Mouse (Mus musculus): ENCODE measurements around the gene Bmp6.

The Bmp6 gene

DNA sequence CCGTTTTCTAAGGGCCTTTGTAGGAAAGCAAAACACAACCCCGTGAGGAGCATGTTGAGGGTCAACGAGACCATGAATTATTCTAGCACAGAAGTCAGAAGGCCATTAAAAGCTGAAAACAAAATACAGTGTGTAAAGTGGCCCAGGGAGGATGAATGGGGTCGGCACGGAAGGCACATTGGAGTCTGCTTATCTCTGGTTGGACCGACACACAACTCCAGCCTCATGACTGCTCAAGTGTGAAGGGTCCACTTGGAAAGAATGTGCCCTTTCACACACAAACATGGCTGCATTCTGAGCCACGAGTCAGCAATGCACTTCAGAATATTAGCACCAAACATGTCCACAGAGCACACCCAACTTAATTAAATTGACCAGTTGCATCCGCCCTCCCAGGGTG lies 84.8 kb downstream of the Bmp6 start:
- no peak for DNase-seq (ENCODE audit: low read depth, low spot score)

DNA sequence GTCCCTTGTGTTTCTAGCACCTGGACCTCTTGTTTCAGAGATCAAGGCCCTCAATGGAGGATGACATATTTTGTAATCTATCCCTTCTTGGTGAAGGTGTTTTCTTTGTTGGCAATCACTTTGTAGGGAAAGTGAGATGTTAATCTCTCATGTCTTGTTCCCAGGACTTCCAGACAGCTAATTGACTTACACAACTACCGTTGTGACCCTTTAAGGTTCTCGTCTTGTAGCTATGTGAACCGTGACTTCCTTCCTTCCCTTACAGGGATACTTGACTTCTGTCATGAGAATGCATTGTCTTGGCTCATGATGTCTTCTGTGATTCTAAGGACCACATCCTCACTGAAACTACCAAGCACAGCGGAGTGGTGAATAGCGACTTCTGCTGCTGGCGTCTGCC lies 85.2 kb downstream of the Bmp6 start:
- DNase-seq (ENCODE audit: low read depth, low spot score) = no peak

DNA sequence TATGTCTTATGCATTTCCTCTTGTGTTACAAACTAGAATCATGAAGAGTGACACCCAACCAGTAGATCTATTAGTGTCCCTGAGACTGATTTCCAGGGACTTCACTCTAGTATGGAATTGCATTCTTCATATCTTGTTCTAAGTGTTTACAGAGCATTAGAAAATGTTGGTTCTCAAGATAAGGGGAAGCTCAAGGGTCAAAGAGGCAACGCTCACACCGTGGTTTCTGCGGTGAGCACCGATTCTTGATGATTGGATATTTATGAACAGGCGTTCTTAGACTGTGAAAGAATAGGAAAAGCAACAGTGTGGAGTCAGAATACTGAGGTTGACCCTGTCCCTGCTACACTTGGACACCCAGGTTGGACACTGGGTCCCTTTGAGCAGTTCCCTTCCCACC lies 89.9 kb downstream of the Bmp6 start:
- no peak for DNase-seq (ENCODE audit: low read depth, low spot score)

DNA sequence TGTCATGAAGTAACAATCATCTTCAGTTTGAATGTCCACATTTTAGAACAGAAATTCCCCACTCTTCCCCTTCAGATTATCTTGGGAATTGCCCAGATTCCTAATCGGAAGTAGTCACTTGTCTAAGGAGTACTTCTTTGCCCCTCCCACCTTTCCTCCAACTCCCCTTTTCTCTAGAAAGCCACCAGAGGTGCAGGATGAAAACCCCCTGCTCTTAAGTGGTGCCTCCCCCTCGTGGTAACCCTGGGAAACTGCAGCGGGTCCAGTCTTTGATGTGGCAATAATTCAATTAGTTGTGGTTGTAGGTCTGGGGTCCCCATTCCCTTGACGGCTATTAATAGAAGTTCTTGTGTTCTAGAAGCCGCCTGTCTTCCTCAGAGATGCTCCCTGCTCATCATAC lies 93.0 kb downstream of the Bmp6 start:
- DNase-seq (ENCODE audit: low read depth, low spot score) = no peak

DNA sequence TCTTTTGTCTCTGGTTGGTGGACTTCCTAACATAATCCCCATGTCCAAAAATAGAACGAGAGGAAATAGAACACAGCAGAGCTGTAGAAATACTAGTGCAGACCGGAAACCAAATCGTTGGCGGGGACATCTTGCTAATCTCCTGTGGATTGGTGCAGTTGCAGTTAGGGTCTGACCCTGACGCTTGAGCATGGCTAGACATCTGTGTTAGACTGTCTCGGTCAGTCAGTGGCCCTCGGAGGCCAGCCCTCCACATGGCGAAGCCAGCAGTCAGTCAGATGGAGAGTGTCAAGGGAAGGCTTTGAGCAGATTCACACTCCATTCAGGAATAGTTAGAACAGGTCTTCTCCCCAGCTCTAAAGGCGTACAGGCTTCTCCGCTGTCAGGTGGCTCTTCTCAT lies 95.3 kb downstream of the Bmp6 start:
- DNase-seq (ENCODE audit: low read depth, low spot score) = no peak

DNA sequence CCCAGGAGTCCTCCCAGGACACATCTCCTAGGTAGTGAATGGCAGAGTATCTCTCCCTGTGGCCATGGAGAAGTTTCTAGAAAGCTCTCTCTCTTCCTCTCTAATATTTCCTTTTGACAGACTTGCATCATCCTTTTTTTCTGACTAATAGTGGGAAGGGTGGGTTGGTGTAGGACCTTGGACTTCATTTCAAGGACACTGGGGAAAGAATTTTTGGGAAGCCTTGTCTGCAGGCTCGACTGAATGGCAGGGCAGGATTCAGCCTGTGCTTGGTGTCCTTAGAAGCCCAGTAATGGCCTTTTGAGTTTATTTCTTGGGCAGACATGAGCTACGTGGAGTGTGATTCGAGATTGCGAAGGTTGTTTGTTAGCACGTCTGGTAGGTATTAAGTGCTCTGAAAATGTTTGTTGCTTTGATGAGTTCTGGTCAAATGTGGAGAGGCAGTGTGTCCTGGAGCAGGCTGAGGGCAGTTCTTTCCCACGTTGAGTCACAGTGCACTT lies 103.7 kb downstream of the Bmp6 start:
- no peak for DNase-seq (ENCODE audit: low read depth, low spot score)

DNA sequence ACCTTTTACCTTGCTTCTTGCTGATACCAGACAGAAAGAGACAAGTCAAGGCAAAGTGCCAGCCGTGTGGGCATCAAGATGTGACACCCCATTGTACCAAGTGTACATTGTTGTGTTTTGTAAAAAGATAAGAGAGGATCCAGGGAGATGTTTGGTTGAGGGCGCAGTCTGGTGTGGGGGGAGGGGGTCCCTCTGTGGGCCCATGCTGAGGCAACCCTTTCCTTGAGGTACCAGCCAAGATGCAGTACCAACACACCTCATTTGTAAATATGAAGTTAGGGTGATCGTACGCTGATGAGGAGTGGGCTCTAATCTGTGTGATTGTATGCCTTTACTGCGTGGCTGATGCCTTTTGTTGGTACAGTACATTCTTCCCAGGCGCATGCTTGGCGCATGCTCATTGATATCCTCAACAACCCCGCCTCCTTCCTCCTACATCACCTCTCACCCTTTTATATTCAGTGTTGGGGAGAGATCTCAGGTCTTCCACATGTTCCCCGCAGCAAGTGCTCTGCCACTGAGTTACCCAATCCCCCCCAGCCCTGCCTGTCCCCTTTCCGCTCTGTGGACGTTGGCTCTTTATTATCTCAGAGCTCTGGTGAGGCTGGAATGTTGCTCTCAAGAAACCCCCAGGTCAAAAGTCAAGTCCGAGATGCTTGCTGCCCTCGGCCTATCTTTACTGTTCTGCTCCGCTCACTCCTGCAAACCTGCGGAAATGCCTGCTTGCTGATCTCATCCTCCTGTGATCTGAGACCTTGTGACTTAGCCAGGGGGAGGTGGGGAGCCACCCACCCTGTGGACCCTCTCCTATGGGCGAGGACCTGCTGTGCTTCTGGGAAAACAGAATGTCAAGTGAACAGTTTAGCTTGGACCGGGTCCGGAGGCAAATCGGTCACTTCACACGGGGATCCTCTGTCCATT lies 105.4 kb downstream of the Bmp6 start:
- DNase-seq (ENCODE audit: low read depth, low spot score) = no peak

DNA sequence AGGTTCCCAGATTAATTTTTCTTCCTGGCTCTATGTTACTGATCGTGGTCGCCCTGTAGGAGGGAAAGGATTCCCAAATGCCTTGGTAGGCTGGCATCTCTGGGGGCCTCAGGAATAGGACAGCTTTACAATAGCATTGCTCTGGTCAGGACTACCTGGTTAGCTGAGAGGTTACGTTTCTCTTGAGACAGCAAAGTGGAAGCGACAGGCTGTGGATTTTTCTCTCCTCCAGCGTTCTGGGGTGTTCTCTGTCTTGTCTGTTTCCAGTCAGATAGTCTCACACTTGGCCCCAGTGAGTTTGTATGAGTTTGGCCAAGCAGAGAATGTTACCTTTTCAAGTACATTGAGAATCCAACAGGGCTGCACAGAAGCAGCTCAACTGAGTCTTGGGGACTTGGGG lies 106.5 kb downstream of the Bmp6 start:
- no peak for DNase-seq (ENCODE audit: low read depth, low spot score)

DNA sequence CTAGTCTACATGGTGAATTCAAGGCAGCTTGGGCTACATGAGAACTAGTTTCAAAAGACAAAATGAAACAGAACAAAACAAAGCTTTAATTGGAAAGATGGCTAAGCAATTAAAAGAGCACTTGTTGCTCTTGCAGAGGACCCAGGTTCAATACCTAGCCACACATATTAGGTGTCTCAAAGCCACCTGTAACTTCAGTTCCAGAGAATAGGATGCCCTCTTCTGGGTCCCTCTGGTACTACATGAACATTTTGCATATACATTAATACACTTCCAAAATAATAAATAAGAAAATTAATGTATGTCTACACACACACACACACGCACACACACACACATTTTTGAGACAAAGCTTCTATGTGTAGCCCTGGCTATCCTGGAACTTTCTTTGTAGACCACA lies 118.5 kb downstream of the Bmp6 start:
- DNase-seq (ENCODE audit: low read depth, low spot score) = no peak

DNA sequence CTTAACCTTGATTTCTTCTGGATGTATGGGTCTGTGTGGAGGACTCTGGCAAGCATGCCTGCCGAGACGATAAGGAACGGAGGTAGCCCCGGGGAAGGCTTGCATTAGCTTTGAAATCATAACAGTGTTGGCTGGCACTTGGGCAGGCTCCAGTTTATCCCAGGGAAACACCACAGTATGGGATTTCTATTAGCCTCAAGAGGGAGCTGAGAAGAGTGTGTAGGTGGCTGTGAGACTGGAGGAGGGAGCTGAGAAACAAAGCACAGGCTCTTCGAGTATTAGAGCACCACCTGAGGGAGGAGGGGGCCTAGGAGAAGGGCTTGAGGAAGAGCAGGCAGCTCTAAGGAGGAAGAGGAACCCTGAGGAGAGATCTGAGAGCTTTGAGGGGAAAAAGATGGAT lies 126.0 kb downstream of the Bmp6 start:
- DNase-seq (ENCODE audit: low read depth, low spot score) = no peak

DNA sequence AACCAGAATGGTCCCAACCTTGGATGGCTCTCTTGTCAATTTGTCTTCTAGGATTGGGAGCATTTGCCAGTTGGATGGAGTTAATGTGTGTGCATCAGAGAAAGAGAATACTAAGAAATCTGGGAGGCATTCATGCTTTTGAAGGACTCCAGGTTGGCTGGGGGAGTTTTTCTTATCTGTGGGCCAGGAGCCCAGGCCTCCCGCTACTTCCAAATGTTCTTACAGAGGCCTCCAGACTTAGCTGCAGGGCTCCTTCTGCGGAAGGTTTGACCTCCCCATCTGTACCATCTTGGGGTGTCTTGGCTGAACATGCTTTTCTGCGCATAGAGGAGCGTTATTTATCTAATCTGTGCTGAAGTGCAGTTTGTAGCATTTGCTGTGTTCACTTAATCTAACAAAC lies 127.7 kb downstream of the Bmp6 start:
- DNase-seq (ENCODE audit: low read depth, low spot score) = no peak

DNA sequence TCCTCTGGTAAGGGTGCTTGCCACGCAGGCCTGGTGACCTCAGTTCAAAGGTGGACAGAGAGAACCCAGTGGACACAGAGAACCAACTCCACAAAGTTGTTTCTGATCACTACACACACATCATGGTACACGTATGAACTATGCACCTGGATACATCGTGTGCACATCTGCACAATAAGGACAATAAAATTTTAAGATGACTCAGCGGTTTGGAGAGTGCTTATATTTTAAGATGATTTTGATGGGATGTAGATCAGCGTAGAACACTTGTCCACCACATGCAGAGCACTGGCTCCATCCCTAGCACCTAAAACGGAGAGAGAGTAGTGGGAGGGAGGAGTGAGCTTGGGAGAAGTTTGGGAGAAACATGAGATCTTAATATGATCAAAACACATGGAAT lies 128.6 kb downstream of the Bmp6 start:
- no peak for DNase-seq (ENCODE audit: low read depth, low spot score)

DNA sequence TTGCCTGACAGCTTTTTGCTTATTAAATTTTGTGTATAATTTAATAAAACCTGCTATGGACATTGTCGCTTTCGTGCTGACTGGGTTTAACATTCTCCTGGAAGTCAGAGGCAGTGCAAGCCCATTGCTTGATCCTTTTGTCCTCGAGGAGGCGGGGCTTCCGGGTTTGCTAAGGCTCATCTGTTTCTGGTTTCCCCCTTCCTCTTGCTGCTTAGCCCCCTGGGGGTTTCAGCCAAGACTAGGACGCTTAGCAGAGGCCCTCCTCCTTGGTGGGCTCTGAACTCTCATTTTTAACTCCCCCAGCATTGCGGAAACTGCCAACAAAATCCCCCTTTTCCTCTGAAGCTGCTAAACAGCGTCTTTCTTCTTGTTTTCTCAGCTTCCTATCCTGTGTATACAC lies 132.0 kb downstream of the Bmp6 start:
- DNase-seq (ENCODE audit: low read depth, low spot score) = peak; percentile 22

DNA sequence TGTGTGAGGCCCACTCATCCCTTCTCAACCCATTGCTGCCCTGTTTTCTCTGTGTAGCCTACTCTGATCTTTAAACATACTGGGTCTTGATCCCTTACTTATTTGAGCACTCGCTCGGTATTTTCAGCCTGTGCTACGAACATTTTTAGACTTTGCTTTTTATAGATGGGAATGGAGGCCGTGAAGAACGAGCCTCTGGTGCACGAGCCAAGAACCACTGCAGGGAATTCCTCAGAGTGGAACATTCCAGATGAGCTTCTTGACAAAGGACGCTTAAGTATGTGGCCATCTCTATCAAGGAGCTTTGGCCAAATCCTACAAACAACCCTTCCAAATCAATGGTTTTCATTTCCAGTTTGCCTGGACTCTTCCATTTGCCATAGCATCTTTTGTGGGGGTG lies 136.1 kb downstream of the Bmp6 start:
- no peak for DNase-seq (ENCODE audit: low read depth, low spot score)

DNA sequence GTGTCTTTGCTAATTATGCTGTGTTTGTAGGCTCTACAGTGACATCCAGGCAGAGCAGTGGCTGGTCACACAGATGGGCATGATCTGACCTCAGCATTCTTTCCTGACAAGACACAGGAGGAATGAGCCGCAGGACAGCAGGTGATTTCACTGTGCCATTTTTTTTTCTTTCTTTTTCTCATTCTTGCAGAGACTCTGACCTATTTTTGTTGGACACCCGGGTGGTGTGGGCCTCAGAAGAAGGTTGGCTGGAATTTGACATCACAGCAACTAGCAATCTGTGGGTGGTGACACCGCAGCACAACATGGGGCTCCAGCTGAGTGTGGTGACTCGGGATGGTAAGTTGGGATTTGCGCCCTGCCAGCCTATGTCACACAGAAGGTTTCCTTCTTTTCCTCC lies 139.8 kb downstream of the Bmp6 start:
- no peak for DNase-seq (ENCODE audit: low read depth, low spot score)

DNA sequence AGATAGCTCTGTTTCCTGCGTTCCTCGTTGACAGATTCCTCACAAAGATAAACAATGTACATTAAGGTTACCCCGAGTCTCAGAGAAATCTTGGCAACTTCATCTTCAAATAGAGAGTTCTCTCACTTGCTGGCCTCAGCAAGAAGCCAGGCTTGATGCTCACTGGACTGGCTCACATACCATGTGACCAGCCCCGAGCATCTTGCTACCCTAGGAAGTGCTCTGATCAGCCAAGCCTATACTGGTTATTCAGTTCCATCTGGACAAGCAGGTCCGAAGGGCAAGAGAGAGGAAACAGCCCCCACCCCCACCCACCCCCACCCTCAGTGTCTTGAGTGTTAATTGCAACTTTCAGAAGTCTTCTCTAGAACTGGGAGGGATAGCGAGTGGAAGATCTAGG lies 141.9 kb downstream of the Bmp6 start:
- no peak for DNase-seq (ENCODE audit: low read depth, low spot score)

DNA sequence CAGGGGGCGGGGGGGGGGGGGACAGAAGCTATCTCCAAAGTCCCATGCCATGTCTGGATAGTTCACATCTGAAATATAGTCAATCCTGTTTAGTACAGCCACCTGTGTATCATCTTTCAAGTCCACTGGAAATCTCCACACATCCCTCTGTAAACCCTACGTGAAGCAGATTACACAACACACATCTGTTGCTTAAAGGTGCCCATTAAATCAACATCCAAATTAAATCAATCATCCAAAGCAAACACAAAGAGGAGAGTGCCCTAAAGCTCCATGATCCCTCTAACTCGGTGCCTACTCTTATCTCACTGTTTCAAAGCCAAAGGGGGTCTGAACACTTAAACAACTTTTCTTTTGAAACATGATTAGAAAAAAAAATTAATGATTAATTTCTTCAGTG lies 151.8 kb downstream of the Bmp6 start:
- DNase-seq (ENCODE audit: low read depth, low spot score) = no peak

DNA sequence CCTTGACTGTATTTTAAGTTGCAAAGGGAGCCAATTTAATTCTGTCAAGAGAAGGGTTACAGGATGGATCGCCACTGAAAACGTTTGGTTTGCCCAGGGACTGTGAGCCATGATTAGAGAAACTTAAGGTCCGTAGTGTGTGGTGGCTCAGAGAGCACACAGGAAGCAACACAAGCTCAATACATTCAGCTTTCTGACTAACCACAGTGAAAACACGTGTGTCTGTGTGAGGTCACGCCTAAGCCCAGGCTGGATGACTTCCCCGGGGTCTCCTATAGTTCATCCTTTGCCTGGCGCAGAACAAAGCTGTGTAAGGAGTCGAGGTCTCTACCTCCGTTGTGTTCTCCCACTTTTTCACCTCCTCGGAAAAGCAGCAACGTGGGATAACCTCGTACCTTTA lies 156.4 kb downstream of the Bmp6 start:
- DNase-seq (ENCODE audit: low read depth, low spot score) = no peak

DNA sequence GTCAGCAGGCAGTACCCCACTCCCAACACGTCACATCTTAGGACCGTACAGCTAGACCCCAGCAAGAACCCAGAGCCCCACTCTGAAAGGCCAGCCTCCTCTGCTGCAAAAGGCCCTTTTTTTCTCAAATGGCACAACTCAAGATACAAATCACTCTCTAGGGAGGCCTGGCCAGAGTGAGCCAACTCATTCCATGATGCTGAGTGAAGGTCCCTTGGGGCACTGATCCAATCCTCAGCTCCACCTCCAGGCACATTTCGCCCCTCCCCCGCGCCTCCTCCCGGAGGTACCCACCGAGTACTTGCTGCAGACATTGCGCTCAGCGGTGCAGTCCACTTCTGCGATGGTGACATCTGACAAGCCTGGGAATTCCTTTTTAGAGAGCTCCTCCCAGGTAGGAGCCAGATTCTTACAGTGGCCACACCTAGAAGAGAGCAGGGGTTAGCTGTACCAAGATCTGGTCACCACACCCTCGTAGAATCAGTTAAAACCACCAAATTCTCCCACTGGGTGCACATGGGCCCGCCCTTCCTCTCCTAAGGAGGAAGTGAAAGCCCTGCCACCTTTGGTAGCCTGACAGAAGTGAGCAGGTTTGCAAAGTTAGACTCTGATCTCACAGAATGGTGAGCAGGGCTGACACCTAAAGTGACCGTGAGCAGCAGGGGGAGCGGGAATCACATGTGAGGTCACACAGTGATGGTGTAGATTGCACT lies 158.4 kb downstream of the Bmp6 start:
- DNase-seq (ENCODE audit: low read depth, low spot score) = no peak

DNA sequence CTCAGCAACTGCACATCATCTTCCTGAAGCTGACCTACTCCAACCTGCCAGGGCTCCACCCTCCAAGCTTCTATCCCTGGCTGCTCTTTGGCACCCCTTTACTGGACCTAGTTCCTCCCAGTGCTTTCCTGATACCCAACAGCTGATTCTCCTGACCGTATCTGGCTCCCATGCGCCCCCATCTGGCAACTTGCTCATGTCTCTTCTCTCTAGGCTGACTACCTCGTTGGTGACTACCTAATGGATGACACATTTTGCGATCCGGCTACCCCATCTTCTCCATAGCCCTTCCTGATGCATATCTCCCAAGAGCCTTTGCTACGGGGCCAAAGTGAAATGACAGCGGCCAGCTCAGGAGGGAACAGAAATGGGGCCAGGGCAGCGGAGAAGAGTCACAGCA lies 161.4 kb downstream of the Bmp6 start:
- DNase-seq (ENCODE audit: low read depth, low spot score) = no peak

DNA sequence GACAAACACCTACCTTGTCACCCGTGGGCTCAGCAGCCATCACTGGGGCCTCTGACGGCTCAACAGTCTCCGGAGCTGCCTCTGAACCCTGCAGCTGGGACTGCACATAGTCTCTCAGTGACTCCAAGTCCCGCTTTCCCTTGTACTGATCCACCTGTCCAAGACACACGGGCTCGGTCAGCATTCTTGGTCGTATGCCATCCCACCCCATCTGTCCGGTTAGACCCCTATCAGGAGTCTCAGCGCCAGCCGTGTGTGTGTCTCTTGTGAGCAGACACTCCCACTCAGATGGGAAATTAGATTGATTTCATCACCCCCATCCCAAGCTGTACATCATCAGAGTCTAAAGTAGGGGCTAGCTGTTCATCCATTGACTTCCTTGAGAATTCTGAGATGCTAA lies 162.0 kb downstream of the Bmp6 start:
- DNase-seq (ENCODE audit: low read depth, low spot score) = no peak

DNA sequence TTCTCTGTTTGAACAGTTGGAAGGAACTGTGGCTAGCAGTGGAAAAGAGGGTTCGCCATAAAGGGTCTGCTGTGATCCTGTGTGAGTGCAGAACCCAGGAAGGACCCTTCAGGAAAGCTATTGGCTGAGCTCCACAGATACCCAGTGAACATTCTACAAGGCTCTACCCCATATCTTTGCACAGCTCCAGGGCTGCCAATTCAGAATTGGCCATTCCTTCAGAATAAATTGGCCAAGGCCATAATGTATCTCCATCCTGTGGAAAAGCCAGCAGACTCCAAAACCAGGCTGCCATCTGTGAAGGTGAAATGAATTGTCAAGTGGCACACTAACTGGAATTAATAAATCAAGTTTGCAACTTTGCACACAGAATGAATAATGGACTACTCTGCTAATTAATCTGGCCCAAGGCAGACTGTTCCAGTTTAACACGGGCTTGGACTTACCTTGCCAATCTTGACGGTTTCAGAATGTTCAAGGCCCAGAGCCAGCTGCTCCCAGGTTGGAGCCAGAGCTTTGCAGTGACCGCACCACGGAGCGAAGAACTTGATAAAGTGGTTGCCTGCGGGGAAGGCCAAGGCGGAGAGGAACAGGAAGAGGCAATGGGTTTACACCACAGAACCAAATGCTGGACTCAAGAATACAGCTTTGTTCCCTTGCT lies 164.9 kb downstream of the Bmp6 start:
- DNase-seq (ENCODE audit: low read depth, low spot score) = no peak

DNA sequence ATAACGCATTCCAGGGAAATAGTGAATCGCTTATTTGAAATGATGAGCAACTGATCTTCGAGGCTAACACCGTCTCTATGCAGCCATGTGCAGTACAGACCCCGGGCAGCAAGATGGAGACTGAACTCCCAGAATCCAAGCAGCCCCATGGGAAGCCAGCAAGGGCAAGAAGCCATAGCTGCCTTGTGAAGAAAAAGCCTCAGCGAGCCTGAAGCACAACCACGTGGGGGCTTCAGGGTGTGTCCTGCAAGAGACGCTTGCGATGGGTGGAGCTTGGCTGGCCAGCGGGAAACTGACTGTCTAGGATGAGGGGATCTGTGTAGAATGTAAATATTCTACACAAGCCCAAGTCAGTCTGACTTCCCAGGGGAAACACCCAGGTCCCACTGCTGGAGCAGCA lies 167.1 kb downstream of the Bmp6 start:
- DNase-seq (ENCODE audit: low read depth, low spot score) = no peak

All from embryo, embryonic 11.5 days (tissue).